Mouse (Mus musculus): Measurements from ENCODE around the gene Leng8.

GRCm38 (mm10) chr7:4143506-4143905 is 6.7 kb downstream of the Leng8 start:
- TF ChIP-seq CTCF (conservative IDR thresholded peaks at IDR 0.05; ENCODE audit: low read length) (no peak), POU5F1 (IDR thresholded peaks at IDR 0.05; ENCODE audit: borderline replicate concordance, low read length) (no peak), NANOG (IDR thresholded peaks at IDR 0.05; ENCODE audit: borderline replicate concordance, low read length) (no peak)

All from E14TG2a.4 (cell line).